Mouse (Mus musculus): ENCODE measurements at regions not wholly inside any gene's neighbourhood (a gene's known extent, or its start where the extent isn't known, plus 50 kb on each side); places are given as distances from the start of the nearest gene placed in this dataset.

DNA sequence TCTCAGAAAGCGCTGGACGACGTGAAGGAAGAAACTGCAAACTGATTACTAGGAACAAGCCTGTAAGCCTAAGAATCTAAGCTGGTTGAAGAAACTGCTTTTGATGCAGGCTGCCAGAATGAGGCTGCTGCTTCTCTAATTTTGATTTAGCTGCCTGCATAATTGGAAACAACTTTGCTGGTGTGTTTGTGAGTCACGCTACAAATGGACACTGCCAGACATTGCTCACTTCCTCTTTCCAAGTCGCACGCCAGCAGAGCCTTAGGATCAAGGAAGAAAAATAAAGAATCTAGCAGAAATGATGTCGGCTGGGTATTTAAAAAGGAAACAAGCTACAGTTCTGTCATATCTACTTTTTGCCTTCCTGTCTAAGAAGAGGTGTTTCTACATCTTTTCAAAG, 81.0 kb downstream of the A730046J19Rik start:
- intact Hi-C loops (cut with DNase I), result no loop called here
- peak; percentile 8 to 9 for DNase-seq

DNA sequence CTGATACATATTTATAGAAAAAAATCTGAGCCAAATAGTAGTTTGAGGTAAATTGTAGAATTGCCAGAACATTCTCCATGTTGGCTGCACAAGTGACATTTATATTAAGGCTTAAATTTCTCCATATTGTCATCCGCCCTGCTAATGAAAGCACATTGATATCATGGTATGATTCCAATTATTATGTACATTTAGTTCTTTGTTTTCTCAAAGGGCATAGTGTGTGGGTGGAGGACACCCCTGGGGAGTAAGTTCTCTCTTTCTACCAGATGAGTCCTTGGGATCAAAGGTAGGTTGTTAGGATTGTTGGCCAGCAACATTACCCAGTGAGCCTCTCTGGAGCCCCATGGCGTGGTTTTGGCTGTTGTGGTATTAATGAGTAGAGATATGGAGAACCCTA, 51.7 kb upstream of the Alg13 start:
- no peak for DNase-seq

More for the DNA sequence above, 51.7 kb upstream of the Alg13 start:
- intact Hi-C loops (cut with DNase I), result no loop called here
